Mouse (Mus musculus): ENCODE results near the gene Armc7.
A peak's percentile ranks its signal among the peaks of the same experiment; 100 is the strongest.

- peak; percentile 37 for TF ChIP-seq CTCF (IDR thresholded peaks at IDR 0.05; ENCODE audit: control insufficient read depth, insufficient read depth, insufficient read length)
- no peak for TF ChIP-seq MYOD1 (IDR thresholded peaks at IDR 0.05; ENCODE audit: control insufficient read depth, insufficient read length, low read depth)
Observed at GRCm38 (mm10) chr11:115427482-115428331, 47.8 kb upstream of the Armc7 start.
